Mouse (Mus musculus): ENCODE data around the gene Chrna5.
"Not testable (repeated sequence)": the region's sequence is repeated elsewhere in the genome, so short reads cannot be mapped to it uniquely, and the experiment has no call there.

Gene Chrna5

DNA sequence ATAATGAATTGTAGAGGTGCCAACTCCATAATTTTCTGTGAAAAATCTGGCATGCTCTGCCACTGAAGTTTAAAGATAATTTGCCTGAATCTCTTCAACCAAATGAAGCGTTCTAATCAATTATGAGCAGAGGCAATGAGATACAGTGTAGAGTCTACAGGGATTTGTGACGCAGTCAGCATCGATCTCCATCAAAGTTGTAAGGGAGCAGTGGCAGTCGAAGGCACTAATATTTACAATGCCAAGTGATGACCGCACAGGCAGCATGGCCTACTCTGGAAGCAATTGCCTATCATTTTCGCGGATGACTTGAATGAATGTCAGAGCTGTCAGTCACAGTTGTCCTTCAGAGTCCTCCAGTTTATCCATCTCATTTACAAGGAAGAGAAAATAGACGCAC is at the start of gene Chrna5:
TSS of gene Chrna5 (plus strand) at position 207 of the 400 bp plus-strand sequence.
- DNase-seq = peak; percentile 41

DNA sequence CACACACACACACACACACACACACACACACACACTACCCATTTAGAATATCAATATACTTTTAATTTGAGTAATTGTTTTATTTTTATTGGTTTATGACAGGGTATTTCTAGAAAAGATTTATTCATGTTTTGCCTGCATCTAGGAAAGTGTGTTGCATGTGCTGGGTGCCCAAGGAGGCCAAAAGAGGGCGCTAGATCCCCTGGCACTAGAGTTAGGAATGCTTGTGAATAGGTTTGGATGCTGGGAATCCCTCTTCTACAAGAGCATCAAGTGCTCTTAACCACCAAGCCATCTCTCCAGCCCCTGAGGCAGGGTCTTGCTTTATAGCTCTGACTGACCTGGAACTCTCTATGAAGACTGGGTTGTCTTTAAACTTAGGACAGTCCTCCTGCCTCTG is 48.9 kb upstream of the Chrna5 start:
- peak; percentile 35 for DNase-seq

DNA sequence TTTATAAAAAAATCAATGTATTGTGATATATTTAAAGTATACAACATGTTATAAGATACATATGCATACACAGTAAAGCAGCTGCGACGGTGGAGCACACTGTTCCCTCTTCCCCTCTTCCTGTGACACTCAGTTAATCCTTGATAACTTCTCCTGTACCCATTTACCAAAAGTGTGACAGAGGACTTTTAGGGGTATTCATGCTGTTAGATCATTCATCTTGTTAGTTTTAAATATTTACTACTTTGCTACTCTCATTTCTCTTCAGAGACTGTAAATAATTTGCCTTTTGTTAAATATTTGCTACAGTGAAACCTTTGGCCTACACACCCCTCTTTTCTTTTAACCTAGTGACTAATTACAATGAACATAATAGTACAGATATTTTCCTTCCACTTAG is 48.3 kb upstream of the Chrna5 start:
- DNase-seq = peak; percentile 11

DNA sequence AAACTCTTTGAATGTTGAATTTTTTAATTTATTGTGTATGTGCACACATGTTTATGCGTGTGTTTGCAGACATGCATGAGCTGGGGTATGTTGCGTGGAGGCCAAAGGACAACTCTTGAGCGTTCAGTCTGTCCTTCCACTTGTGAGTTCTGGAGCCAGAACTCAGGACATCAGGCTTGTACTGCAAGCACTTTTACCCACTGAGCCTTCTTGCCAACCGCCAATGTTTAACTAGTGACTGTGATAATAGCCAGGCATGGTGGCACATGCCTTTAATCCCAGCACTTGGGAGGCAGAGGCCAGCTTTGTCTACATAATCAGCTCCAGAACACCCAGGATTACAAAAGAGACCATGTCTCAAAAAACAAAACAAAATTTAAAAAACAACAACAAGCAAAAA is 38.6 kb upstream of the Chrna5 start:
- peak; percentile 87 for DNase-seq

DNA sequence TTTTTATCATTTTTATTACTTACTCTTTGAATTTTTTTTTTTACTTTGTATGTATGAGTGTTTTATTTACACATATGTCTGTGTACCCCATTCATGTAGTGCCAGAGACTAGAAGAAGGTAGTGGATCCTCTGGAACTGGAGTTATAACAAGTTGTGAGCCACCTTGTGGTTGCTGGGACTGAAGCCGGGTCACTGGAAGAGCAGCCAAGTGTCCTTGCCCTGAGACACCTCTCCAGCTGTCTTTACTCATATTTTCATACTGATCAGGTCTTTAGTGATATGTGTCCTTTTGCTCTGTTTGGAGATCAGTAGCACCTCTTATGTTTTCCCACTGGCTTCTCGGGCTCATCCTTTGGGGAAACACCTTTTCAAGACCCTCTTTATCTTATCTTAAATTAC is 36.2 kb upstream of the Chrna5 start:
- peak; percentile 83 for DNase-seq

DNA sequence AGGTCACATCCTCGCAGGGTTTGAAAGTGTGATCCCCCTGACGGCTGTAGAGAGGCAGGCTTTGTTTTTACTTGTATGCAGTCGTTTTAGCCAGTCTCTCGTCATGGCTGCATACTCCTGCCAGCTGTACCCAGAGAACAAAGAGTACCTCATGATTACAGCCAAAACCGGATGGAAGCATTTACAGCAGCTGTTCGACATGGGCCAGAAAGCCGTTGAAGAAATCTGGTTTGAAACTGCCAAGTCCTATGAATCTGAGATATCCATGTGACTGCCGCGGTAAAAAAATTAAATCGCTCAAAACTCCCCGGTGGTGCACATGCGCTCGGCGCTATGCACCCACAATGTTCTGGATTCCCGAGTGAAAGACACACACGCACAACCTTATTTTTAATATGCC is 34.4 kb upstream of the Chrna5 start:
- peak; percentile 76 for DNase-seq

DNA sequence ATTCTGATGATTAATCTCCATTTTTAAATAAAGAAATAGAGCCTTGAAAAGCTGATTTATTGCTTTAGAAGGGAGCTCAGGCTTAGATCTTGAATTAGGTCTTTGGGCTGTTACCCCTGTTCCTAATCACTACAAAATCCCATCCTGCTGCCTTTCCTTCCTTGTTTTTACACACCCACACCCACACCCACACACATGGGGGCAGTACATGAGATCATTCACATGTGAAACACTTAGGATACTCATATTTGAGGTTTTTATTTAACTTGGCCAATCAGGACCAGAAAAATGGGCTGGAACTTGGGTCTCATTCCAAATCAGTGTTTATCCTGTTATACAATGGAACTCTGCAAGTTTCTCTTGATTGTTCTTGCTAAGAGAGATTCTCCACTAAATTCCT is 31.2 kb upstream of the Chrna5 start:
- peak; percentile 91 for DNase-seq

DNA sequence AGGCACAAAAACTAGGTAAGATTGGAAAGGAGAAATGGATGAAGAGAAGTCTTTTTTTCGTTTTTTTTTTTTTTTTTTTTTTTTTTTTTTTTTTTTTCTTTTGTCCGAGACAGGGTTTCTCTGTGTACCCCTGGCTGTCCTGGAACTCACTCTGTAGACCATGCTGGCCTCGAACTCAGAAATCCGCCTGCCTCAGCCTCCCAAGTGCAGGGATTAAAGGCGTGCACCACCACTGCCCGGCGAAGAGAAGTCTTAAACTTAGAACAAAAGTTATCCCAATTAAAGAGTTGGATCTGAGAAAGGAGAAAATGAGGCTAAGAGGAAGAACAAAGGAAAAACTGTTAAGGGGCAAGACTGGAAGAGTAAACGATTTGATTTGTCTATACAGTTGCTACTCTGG is 30.5 kb upstream of the Chrna5 start:
- not testable (repeated sequence) for DNase-seq

DNA sequence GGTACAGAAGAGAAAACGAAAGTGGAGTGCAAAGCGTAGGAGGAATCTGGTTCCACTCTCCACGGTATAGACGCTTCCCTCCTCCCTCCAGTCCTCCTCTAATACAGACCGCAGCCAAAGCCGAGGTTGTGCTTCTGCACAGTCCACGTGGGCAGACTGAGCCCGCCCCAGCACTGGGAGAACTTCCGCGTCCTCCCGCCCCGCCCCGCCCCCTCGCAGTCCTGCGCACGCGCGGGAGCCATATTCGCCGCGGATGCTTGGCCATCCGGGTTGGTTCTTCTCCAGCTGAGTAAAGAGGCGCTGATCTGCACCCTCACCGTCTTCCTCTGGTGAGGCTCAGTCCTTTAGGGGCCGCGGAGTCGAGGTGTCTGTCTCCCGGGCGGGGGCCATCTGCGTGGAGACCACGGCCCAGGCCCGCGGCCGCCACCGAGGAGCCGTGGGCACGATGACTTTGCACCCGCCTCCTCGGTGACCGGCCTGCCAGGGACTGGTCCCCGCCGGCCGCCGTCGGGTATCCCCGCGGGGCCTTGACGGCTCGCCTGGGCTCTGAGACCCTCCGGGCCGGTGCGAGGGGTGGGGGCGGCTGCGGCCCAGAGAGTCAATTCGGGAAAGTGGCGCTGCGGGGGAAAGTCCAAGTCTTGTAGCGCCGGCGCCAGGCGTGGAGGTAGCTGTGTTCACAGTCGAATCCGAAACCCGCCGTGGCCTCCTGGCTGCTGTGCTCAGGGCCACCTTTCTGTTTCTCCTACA is 29.9 kb upstream of the Chrna5 start, which contains the start of the genes Psma4 and AY074887:
TSS of gene Psma4 (plus strand) at position 216 of the 747 bp plus-strand sequence.
TSS of gene AY074887 (minus strand) at position 424 of the 747 bp plus-strand sequence.
- peak; percentile 99 for DNase-seq

DNA sequence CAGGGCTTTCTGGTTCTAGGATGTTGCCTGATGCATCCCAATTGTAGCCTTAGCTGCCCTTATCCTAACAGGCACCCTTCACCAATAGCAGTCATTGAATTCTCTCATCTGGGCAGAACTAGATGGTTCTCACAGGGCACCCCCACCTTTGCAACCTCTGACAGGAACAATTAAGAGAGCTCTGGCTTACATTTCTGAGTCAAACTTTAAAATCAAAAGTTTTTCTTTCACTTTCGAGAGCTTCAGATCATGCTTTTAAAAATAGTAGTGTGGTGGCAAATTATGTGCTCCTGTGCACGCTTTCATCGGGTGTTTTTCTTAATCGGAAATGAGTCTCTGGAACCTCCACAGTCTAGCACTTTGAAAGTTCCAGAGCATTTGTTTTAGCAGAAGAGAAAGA is 19.6 kb upstream of the Chrna5 start:
- no peak for DNase-seq

DNA sequence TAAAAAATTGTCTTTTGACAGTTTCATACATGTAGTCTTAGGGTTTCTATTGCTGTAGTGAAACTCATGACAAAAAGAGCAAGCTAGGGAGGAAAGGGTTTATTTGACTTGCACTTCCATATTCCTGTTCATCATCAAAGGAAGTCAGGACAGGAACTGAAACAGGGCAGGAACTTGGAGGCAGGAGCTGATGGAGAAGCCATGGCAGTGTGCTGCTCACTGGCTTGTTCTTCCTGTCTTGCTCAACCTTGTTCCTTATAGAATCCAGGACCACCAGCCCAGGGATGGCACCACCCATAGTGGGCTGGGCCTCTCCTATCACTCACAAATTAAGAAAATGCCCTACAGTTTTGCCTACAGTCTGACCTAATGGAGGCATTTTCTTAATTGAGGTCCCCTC is 17.0 kb upstream of the Chrna5 start:
- DNase-seq = no peak

DNA sequence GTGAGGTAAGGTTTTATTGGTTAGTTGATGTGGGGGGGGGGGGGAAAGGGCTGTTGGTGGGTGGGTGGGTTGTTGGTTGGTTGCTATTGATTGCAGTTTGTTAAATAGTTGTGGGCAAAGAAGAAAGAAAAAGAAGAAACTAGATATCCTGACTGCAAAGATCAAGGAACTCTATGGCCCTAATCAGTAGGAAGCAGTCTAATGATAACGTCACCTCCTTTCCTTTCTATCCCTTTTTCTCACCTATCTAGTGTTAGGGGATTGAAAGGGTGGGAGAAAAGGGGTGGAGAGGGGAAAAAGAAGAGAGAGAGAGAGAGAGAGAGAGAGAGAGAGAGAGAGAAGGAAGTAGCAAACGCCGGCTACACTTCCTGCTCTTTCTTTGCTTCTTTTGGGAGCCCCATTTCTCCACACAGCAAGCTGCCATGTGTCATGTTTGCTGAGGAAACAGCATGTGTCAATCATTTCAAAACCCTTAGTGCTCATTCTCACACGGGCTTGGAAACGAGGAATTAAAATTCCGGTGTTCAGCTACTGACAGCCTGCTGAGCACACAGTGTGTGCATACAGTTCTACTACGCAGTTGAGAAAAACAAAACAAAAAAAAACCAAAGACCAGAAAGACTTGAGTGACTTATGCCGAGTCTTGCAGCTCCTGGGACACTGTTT is 10.6 kb upstream of the Chrna5 start:
- no peak for DNase-seq

DNA sequence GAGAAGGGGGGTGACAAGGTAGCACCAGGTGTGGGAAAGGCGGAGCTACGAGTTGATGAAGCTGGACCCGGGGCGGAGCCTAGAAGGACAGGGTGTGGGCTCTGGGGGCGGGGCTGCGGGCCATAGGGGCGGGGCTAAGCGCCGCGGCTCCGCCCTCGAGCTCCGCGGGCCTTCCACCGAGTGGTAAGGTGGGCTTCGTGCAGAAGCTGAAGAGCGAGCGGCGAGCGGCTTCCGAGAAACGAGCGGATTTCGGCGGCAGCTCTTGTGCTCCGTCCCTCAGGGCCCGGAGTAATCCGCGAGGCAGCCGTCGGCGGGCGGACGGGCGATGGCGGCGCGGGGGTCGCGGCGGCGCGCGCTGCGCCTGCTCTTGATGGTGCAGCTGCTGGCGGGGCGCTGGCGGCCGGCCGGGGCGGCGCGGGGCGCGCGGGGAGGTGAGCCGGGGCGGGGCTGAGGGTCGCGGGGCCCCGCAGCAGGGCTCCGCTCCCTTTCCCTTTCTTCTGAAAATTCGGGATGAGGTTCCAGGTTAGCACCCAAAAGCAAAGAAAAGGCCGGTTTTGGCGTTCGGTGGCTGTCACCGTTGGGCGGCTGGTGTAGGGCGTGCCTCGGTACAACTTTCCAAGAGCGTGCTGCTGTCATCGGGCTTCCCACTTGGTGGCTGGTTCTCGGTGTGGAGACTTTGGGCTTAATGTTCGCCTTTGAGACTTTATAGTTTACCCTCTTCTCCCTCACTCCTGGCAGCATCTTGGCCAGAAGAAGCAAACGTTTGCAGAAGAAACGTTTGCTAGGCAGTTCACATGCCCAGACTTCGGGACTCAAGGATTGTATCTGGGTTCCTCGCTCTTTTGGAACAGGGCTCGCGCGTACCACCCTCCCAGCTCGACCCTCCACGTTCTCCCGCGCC is 861 bp downstream of the Chrna5 start:
- DNase-seq = peak; percentile 73

DNA sequence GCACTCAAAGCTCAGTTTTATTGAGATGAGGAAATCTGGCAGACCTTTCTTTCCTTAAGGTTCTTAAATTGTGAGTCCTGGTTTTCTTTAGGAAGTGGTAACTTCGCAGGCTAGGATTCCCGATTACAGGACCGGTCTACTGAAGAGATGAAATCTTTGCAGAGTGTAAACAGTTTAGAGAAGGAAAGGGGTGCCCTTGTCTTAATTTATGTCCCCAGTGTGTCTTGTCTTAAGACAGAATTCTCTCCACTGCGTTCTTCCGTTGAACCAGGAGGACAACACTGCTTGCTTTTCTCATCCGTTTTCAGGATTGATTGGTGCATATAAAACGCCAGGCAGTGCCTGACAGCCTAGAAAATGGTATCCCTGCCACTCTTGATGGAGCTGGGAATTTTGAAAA is 1.7 kb downstream of the Chrna5 start:
- peak; percentile 37 for DNase-seq

DNA sequence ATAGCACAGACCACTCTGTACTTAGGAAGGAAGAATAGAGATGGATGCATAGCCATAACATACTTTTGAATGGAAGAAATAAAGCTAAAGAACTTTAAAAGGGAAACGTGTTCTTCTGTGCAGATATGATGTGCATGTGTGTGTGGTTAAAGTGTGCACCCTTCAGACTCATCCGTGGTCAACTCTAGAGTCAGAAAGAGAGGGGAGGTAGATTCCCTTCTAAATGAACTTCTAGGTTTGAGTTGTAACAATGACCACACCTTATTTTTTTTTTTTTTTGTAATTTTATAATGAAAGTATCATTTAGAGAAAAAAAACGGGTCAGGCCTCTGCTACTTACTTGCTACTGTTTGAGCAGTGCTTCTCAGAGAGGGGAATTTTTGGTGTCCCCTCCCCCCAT is 9.7 kb downstream of the Chrna5 start:
- DNase-seq = no peak

DNA sequence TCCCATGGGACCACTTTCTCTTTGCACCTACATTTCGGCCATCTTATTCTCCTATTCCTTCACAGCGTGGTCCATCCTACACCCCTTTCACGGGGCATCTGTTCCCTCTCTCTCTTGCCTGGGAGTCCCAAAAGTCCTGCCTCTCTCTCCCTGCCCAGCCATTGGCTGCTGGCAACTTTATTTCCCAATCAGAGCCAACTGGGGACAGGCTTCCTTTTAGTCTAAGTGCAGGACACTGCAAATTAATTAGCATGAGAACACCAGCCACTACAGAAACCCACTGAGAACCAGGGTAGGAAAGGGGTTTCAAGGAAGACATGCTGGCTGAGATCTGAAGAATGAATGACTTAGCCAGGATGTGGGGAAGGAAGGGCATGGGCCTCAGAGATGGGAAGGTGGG is 13.7 kb downstream of the Chrna5 start:
- DNase-seq = no peak

DNA sequence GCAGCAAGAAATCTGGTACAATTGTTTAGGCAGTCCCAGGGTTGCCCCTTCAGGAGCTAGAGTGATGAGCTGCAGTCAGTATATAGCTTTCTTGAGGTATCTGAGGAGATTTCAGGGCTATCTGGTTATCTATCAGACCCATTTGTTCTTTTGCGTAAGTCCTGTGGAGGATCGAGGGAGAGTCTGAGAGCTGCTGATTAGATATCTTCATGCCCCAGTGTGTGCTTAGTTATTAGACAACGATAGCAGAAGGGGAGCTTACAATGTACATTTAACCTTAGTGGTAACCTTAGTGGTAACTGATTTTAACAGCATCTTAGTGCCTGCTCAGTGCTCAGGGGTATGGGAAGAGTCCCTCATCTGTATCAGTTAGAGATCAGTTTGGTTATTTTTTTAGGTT is 15.0 kb downstream of the Chrna5 start:
- DNase-seq = peak; percentile 73

DNA sequence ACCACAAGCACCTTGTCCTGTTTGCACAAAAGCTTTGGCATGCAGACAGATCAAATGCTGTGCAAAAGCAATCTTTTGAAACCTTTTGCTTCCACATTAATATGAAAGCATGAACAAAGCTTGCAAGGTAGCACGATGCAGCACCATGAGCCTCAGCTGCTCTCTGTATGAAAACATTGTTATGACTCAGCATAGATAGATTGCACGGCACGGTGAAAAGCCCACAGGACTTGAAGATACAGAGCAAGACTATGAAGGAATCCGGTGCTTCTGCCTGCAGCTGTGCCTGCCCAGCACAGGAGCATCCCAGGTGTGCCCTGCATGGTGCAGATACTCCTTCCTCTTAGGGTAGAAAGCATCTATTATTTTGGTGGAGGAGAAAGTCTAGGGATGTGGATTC is 22.9 kb downstream of the Chrna5 start:
- DNase-seq = peak; percentile 55

DNA sequence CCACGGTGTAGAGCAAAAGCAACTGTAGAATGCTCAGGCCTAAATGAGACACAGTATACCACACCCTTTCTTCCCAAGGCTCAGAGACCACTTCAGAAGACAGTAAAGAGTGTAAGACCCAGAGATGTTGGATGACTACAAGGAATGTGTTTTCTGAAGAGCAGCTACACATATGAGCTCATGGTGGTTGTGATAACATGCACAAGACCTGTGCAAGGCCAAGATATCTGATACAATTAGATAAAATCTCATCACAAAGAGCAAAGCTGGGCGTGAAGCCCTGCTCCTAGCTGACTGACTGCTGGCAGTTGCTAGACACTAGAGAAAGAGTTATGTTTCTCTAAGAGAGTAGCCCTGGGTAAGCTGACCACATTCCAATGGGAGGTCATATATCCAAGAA is 29.0 kb downstream of the Chrna5 start:
- peak; percentile 53 for DNase-seq

DNA sequence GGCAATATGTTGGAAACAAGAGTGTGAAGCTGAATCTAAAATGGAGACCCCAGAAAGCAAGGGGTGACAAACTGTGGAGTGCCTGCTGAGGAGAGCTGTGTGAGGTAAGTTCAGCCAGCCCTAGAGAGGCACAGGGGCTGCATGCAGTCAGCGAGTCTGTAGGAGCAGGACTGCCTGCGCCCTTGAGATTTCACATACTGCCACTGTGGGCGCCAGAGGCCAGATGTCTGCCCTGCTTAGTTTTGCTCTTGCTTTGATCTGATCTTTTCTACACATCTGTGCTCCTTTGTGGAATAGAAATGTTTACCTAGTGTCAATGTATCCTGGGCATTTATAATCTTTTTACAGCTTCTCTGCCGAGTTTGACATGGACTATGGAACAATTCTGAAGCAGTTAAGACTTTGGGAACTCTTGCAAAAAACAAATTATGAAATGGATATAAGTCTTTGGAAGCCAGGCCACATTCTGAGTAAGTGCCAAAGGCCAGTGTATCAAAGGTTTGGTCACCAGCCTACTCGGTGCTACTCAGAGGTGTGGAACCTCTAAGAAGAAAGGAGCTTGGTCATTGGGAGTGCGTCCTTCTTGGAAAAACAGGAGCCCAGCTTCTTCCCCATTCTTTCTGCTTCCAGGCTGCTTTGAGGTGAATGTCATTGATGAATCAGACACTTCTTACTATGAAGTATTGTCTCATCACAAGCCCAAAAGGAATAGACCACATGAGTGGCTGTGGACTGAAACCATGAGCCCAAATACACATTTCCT is 30.1 kb downstream of the Chrna5 start:
- peak; percentile 60 for DNase-seq

DNA sequence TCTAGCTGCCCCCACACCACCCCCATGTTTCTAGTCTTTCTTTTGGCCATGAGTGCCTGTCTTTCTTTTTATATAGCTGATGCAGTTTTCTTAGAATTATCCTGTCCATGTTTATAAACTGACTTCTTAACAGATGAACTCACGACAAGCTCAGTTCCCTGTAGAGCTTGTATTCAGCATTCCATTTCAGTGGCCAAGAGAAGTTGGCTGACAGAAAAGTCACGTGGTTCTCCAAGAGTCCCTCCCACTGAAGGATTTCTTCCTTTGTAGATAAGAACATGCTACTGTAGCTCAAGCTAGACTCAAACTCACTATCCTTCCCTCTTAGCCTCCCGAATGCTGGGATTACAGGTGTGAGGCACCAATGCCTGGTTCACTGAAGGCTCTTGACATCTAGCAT is 36.2 kb downstream of the Chrna5 start:
- peak; percentile 18 for DNase-seq

DNA sequence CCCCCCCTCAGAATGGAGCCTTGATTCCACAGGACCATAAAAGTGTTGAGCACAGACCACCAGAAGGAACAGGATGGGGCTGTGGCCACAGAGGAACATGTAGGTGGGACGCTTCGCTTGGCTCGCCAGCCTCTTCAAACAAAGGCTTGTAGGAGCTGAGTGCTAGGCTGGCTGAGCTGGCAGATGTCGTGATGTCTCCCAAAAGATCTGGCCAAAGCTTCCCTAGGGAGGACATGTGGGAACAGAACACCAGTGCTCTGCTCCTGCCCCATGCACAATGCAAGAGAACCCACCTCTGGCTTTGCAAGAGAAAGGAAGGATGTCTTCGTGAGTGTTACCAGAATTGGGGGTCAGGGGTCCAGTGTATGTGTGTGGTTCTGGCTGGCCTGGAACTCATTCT is 42.6 kb downstream of the Chrna5 start:
- no peak for DNase-seq

All from heart, adult 11 months (tissue).